Mouse (Mus musculus) ES-CJ7 (cell line): ENCODE data around the gene Ttc7.

Experiments used
- DNase-seq: peaks from one replicate; pipeline ENCODE4 v3.0.0; 2011; ENCODE audit warnings: low read depth, low spot score

Ttc7 gene

GRCm38 (mm10) chr17:87282706-87283053 is at the start of gene Ttc7:
Ttc7 (plus strand) TSS chr17:87282886.
- DNase-seq = peak; percentile 89

DNA sequence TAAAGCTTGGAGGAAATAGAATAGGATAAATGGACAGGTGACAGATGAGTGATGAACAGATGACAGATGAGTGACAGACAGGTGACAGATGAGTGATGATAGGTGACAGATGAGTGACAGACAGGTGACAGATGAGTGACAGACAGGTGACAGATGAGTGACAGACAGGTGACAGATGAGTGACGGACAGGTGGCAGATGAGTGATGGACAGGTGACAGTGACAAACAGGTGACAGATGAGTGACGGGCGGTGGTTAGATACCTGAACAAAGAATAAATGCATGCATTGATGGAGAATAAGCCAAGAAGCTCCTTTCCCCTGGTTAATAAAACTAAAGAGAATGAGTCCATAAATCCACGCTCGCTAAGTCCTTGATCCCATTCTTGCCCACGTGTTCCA is 47.7 kb upstream of the Ttc7 start:
- no peak for DNase-seq

DNA sequence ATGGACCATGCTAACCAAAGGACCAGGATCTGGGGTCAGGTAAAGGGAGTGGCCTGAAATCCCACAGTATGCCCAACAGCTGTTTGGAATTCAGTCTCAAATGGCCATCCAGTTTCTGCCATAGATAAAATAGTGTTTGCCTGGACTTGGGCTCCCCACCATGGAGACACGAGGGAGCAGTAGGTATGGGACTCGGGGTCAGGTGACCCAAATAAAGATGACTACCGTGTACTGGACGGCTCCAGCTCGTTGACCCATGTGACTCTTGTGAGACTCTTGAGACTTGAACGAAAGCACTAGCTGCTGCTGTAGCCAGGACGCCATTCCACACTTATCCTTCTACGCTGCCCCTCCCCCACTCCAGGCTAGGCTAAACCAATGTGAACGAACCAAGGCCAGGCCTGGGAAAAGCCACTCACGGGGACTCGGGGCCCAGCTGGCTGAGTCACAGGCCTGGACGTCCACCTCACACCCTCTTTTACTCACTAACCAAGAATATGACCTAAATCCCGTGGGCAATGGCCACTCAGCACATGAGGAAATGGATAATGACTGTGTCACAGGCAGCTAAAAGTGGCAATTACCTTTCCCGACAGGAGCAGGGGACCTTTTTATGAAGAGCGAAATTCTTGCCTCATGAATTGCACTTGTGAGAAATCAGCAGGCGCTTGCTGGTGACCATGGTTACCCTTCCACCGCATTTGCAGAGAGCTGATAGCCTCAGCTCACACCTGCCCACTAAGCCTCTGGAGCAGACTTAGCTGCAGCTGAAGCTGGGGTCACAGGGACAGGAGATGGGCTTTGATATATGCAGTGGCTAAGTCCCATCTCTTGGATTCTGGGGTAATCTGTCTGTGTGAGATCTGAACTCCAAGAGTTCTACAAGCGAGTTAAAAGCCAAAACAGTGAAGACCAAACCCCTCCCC is 45.7 kb upstream of the Ttc7 start:
- no peak for DNase-seq

DNA sequence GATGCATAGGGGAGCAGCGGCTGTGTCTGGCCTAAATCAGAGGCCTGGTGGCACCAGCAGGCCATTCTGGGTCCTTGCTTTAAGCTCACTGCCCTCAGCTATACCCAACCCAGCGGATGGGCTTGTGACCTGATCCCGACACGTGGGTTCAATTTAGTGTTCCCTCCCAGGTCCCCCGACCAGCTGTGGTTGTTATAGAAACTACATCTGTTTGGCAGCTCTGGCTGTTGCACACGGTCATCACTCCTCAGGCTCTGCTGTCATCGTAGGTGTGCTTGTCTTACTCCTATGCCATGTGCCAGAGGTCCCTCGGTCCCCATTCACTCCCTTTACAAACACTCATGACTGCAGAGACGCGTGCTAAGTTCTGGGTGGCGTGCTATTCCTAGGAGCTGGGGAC is 44.9 kb upstream of the Ttc7 start:
- DNase-seq = no peak

DNA sequence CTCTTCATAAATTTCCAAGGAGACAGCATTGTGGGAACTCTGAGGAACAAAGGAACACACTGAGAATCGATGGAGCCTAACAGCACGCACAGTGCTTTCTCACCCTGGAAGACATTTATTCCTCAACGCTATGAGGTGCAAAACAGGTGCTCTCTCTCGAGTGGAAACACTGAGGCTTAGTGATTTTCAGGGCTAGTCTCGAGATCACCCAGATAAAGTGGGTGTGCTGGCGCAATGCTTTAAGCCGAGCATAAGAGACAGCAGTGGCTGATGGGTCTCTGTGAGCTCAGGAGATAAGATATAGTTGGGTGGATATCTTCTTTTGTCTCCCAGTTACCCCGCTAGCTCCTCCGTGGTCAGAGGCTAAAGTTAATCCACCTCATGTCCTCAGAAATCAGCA is 36.6 kb upstream of the Ttc7 start:
- DNase-seq = no peak

DNA sequence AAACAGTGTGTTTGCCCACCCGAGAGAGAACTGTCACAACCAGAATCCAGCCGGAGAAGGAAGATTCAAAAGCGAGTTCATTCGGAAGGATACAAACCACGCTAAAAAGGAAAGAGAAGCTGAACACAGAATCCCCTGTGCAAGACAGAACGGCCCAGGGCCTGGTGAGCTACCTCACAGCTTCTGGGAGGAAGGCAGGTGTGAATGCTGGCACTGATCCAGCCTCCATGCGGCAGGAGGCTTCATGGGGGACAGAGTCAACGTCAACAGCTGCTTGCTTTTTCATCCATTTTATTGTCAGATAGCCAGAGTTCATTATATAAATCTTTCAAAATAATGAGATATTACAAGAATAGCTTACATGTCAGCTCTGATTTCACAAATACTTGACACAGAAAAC is 28.3 kb upstream of the Ttc7 start:
- no peak for DNase-seq

DNA sequence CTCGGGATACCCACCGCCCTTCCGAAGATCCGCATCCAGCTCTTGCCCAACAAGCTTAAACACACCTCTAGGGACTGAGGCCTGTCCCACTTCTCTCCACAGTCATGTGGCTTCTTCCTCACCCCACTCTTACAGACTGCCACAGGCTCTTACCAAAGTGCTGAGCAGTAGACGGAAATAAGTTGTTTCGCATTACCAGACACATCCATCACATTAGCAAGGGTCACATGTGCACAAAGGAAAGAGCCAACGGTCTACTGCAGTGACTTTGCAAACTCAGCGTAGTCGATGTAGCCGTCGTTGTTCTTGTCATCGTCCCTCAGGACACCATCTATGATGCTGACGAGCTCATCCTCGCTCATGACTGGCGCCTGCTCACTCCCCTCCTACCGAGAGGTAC is 27.0 kb upstream of the Ttc7 start:
- no peak for DNase-seq

GRCm38 (mm10) chr17:87263401-87263800 is 19.3 kb upstream of the Ttc7 start:
- DNase-seq = no peak

DNA sequence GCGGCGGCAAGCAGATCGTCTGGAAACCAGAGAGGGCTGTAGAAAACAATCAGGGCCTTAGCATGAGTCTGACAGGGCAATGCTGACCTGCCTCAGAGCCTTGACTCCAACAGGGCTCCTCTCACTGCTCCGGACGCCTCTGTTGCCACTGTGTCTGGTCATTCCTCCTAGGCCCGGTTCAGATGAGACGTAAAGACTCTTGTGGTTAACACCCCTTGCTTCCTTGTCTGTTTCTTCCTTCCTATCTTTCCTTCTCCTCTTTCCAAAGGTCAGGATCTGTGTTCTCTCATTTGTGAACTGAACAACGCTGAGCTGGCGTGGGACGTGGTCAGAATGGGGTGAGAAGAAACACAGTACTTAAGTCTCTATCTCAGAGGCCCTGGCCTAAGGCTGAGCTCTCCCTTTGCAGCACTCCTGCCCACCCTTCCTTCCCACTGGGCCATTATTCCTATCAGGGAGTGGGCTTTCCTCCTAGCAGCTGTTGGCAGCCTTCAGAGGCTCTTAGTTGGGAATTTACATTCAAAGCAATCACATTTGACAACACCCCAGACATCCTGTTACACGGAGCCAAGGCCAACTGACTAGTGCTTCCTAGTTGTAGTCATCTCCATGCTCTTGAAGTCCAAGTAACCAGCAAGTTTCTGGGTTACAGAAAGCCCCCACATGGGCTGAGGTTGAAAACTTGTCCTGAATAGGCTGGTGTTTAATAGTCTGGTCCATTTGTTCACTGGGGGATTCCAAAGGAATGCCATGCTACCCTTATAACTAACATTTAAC is 18.4 kb upstream of the Ttc7 start:
- DNase-seq = no peak

GRCm38 (mm10) chr17:87264927-87265791 is 17.5 kb upstream of the Ttc7 start:
- no peak for DNase-seq

DNA sequence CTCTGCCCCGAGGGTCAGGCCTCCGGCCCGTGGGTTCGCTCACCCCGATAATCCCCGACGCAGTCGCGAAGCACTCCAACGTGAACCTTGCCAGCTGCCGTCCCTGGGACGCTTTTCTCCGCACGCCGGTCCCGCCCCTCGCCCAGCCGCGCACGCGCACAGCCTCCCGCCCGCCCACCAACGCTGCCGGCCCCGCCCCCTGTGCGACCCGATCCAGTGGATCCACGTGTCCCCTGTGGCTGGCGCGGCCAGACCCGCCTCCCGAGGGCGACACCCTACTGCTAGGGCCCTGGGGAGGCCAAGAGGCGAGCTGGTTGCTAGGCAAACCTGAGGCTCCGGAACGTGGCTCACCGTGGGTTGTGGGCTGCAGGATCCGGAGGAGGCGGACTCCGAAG is 16.9 kb upstream of the Ttc7 start, which contains the start of gene Mcfd2:
TSS of gene Mcfd2 (minus strand) at position 144 of the 395 bp plus-strand sequence.
- DNase-seq = peak; percentile 88

DNA sequence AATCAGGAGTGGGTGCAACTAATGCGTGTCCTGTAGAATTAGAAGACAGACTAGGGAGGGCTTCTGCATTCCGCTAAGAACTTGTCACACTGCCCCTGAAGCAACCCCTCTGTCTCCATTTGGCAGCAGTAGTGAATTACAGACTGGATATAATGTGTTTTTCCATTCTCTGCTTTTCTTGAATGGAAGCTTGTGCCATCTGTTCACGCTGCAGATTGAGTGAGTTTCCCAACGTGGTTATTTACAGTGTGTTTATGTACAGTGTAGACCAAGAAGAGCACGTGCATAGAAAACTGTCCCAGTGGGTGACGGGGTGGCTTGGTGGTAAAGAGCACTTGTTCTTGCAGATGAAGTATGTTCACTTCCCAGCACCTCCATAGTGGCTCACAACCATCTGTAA is 13.2 kb upstream of the Ttc7 start:
- no peak for DNase-seq

DNA sequence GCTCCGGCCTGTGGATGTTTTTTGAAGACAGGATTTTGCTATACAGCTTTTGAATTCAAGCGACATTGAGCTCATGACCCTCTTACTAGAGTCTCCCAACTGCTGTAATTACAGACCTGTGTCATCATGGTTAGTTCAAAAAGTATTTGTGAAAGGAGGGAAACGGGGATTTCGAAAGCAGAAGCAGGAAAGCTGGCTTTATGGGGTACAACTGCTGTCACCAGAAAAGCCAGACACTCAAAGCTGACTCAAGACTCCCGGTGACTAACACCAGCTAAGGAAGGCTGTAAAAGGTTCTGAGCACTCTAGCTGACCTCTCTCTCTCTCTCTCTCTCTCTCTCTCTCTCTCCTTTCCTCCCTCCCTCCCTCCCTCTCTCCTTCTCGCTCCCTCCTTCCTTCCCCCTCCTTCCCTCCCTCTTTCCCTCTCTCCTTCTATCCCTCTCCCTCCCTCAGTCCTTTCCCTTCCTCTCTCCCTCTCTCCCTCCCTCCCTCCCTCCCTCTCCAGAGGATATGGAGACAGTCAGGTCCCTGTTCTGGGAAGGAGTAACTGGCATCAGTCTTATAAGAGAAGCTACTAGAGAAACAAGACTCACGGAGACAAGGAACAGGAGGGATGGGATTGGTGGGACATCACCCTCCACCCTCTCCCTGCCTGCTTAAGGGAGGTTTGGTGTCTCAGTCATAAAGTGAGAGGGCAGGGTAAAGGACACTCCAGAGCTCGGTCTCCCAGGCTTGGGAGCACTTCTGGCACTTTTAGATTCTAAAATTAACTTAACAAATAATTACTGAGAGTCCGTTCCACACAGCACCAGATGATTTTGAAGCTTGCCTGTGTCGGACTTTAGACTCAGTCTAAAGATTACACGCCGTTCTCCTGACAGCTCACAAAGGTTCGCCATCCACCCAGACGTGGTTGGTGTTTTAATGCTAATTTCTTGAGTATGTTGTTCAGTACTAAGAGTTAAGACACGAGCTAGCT is 7.0 kb upstream of the Ttc7 start:
- no peak for DNase-seq

DNA sequence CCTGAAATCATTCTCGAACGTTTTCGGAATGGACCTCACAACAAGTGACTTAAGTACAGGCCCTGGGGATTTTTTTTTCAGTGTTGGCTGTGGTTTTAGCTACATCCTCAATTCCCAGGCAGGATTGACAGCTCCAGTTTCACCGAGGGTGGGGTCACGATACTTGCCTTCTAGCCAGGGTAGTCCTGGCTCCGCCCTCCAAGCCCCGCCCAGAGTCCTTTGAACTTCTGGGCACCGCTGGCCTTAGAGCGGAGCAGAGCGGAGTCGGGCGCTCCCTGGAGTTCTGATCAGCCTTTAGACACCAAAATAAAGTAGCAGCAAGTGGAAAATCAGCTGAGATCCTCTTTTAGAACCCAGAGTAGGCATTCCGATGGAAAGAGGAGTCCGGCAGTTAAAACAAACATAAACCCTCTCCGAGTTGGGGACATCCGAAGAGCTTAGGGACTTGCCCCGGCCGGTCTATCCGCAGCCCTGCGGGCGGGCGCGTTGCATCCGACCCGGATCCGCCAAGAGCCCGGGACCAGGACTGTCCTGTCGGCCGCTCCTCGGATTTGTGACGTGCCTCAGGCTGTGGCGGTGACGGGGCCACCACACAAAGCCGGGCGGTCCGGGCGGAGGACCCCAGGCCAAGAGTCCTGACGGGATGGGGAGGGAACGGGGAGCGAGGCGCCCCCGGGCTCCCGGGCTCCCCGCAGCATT is 530 bp upstream of the Ttc7 start:
- DNase-seq = peak; percentile 89

DNA sequence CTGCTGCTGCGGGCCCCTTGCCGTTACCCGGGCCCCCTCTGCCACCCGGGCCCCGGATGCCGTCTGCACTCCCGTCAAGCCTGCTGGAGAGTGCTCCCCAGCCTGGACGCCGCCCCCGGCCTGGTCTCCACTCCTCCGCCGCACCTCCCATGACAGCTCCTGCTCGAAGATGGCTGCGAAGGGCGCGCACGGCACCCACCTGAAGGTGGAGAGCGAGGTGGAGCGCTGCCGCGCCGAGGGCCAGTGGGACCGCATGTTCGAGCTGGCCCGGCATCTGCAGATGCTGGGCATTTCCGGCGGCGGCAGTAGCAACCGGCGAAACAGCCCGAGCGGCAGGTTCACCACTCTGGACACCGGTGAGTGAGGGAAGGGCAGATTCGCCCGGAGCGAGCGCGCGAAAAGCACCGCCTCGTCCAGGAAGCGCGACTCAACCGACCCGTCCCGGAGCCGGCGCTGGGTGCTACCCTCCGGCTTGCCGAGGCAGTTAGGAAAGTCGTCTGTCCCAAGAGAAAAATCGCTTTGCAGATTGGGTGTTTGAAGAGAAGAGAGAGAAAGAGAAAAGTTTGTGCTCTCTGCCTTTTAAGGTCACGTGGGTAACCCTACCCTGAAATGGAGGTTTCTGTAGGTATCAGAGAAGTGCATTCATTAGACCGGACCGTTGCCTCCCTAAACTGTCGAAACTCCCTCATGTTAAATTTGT is 519 bp downstream of the Ttc7 start:
- DNase-seq = peak; percentile 40

DNA sequence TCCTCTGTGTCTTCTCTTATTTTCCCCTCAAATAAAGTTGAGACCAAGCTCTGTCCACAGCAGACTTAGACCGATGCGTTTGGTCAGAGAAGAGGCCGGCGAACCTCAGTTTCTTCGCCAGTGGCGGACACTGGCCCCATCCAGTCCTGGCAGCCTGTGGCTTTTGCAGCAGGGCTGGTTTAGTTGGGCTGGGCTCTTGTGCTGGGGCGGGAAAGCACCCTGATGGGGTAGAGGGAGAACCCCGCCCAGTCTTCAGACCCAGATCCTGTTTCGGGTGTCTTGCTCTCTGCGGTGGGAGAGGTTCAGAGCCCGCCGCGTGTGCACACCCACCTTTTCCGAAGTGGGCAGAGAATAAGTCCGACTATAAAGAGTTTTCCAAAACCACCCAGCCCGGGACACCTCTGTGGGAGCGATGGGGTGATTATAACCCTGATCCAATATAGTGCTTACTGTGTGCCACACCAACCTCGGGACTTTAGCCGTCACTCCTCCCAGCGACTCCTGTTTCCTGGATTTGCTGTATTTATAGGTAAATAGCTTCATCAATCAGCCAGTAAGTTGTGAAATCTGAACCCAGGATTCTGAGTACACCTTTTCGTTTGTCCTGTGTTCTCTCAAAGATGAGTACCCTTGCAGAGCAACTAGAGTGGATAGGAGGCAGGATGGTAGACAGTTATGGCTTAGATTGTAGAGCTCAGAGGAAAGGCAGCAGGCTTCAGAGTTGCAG is 1.2 kb downstream of the Ttc7 start:
- peak; percentile 25 for DNase-seq

DNA sequence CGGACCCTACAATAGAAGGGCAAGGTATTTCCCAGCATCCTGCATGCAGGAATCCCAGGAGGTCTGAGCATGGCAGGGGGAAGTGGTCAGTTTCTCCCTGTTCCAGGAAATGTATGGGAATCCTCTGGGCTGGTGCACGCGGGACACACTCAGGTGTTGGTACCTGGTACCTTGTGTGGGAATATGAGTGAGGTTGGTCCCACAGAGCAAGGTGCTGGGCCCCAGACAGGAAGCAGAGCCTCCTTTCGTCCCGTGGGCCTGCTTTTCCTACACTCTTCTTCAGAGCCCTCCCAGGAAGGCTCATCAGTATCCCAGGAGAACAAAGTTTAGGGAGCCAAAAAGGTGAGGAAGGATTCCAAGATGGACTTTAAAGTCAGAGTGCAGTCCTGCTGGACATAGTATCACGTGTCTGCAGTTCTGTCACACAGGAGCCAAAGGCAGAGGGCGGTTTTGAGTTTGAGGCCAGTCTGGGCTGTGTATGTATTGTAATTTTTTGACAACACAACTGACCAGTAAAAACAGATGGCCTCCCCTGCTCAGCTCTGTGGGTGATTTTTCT is 1.9 kb downstream of the Ttc7 start:
- no peak for DNase-seq

- DNase-seq = peak; percentile 8
Measured at GRCm38 (mm10) chr17:87285731-87286465, 3.2 kb downstream of the Ttc7 start.
